Mouse (Mus musculus) gastrocnemius, adult 8-10 months (tissue): ENCODE measurements around the gene Gabrp. TPM values are rescaled to one million over a fixed set of nuclear protein-coding genes. Genes with fewer than 3 reads are reported as not detected.

ENCODE experiments used
- DNase-seq, 2 experiments: peaks; one replicate each; pipeline ENCODE4 v3.0.0; 2022; ENCODE audit warnings: low spot score in 2 of 2
- total RNA-seq, 4 experiments: library from RNA; stranded (reverse); gene quantifications; 2 replicates each; pipeline ENCODE4 v1.2.4; 2022

Gene Gabrp
- total RNA-seq, result not detected

DNA sequence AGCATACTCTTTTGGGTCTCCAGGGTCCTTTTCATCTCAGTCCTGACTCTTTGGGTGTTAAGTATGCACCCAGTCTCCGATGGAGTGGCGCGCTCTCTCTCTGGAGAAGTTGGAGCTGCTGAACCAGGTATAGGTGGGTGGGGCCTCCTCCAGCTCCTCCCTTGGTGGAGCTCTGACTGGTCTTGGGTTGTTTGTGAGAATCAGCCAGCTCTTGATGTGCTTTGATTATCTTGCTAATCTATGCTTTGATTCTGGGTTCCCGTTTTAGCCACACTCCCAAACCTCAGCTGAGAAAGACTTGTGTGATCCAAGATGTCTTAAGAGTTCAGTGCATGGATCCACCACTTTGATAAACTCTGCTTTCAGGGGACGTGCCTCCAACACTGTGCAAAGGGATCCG is at the start of gene Gabrp:
Gene Gabrp, minus strand, starts transcription at position 101 of the 400 bp plus-strand sequence.
- no peak for DNase-seq

DNA sequence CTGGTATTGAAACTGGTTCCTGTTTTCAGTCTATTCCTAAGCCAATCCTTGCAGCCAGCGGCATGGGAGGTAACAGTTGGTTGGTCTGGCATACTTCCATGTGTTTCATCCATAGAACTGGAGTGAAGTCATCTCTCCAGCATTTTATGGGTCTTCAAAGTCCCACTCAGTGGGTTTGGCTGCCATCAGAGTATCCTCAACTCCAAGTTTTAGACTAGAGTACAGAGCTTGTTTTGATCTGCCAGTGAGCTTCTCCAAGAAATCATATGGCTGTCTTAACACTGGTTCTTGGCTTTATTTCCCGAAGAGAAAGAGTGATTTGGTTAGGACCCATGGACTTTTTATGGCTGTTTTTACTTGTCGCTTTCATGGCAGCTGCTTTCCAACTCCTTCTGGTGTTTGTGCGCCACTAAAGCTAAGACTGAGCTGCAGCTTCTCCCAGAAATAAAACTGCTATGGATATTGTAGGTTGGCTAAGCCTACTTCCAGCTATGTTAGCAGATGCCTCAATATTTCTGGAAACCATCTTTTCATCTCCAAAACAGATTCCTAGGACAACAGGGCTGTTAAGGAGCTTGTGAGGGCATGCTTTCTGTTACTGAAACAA is 48.5 kb upstream of the Gabrp start:
- DNase-seq, result no peak

DNA sequence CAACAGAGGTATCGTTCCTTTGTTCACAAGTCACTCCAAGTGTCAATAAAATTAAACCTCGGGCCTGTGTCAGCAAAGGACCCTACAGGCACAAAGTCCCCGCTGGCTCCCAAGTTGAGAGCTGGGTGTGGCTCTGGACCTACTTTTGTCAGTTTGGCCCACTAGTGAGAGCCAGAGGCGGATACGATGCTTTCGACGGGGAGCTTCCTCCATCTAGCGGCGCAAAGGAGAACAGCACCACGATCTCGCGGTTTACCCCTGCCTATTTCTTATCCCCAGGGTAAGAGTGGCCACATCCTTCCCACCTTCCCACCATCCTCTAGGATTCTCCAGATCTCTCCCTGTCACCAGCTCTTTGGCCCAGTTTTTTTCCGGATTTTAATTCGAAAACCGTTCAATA is 35.5 kb upstream of the Gabrp start:
- peak; percentile 25 for DNase-seq

DNA sequence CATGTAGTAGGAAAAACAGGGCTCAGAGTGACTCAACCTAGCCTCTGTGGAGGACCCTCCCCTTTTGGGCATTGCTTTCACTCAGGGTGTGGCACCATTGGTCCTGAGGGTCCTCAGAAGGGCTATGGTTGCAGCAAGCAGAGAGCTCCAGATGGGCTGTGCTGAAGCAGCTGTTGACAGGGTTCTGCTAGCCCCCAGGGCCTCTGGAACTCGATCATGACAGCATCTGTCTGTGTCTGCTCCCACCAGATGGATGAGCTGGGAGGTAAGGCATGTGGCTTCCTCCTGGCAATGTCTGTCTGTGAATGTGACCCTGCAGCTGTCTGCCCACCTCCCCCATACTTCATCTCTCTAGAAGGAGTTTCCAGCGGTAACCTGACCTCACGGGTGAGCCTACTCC is 29.0 kb upstream of the Gabrp start:
- DNase-seq, result no peak

DNA sequence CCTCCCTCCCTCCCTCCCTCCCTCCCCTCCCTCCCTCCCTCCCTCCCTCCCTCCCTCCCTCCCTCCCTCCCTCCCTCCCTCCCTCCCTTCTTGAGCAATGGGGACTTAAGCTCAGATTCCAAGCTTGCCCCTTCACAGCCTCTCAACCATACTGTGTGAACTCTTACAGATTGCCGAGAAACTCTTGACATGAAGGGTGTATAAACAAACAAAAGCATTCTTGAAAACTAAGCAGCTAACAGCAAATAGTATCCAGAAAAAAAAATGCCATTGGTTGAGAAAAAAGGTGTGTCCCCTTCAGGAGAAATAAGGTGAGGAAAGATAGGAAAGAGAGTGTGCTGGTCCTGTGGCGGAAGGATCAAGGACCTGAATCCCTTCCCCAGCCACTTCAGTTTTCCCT is 24.4 kb upstream of the Gabrp start:
- no peak for DNase-seq

DNA sequence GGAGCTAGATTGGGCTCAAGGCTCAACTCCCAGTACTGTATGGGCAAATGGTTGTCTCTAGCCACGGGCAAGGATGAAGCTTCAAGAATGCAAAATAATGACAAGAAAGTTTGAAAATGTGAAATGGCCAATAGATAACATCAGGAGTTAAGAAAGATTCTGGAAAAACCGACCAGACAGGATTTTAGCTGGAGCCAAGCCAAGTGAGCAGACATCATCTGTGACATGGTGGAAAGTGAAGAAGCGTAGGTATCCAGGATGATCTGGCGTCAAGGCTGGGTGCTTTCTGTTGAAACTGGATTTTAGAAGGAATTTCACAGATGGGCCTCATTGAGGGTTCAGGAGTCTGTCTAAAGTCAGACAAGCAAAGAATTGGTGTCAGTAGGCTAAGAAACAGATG is 20.2 kb upstream of the Gabrp start, which contains the start of gene D130052B06Rik:
Gene D130052B06Rik, plus strand, starts transcription at position 317 of the 400 bp plus-strand sequence.
- no peak for DNase-seq

DNA sequence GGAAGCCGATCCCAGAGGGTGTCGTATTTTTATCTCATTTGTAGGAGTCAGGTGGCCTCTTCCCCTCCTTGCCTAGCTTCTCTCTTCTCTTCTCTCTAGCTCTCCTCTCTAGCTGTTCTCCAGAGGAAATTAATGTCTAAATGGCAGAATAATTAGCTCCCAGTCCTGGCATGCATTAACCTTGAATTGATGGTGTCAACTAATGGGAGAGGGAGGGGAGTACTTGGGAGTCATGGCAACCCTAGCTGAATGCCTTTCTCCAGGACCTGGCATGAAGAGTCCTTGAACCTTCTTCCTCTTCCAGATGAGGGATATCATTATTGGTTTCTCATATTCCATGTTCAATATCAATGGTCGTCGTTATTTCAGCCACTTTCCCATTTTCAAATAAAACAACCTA is 17.9 kb upstream of the Gabrp start:
- DNase-seq, result no peak

DNA sequence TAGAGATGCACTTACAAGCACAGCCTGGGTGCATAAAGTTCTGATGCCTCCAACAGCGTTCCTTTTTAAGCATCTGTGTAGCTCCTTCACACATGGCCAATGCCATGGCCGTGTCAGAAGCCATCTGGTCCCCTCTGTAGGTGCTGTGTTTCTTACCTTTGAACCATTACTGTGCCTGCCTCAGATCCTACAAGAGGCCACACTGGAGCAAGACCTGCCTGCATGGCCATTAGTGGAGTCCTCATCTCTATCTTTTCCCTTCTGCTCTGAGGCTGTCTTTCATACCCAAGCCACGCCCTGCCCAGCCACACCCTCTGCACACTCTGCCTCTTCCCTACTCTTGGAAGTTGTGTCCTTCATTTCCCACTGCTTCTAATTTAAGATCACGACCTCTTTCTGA is 14.1 kb upstream of the Gabrp start:
- DNase-seq, result no peak

DNA sequence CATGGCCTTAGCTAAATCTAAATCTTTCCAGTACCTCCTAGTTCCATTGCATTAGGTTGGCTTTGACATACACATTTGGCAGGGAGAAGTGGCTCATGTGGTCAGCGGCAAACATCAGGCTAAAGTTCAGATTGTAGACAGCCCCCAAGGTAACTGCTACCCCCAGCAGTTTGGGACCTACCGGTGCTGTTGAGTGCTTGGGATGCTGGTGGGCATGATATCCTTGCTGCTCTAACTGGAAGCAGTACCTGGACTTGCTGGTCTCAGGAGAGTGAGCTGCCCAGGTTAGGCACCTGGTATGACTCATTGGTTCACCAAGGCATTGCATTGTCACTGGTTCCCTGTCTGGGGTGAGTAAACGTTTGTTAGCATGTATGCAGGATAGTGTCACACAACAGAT is 12.0 kb upstream of the Gabrp start:
- DNase-seq, result no peak

DNA sequence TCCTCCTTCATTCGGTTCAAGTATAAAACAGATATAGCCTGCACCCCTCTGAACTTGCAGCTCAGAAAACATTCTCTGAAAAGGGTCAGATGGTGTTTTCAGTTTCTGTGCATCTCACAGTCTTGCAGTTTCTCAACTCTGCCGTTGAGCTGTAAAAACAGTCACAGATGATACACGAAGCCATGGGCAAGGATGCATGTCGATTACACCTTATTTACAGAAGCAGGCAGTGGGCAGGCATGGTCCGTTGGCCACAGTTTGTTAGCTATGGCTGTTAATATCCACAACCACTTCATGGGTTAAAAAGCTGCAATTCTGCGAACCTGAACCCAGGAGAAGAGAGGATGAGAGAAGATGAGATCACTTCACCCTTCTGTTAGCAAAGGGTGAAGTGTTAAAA is 7.9 kb upstream of the Gabrp start:
- DNase-seq, result no peak

DNA sequence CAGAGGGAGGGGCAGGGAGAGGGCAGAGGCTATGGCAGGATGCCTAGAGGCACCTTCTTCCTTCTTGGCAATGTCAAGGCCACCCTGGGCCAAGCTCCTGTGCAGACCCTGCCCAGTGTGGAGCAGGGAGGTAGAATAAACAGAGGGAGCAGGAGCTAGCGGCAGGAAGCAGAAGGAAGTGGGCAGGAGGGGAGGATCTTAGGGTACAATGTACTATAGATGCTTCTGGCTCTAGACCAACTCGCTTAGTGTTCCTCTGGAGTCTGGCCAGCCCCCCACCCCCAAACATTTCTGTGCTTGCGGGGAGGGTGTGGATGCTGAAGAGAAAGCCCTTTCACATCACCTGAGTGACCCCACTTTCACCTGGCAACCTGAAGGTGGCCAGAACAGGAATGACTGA is 862 bp upstream of the Gabrp start:
- DNase-seq, result no peak

DNA sequence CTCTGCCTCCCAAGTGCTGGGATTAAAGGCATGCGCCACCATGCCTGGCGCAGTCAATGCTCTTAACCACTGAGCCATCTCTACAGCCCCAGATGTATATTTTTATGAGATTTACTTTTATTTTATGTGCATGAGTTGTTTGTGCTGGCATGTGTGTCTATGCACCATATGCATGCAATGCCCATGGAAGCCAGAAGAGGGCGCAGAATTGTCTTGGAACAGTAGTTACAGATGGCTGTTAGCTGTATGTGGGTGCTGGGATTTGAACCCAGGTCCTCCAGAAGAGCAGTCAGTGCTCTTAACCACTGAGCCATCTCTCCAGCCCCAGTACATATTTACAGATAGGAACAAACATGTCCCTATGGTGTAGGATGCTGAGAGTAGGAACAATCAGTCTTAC is 3.8 kb downstream of the Gabrp start:
- no peak for DNase-seq

DNA sequence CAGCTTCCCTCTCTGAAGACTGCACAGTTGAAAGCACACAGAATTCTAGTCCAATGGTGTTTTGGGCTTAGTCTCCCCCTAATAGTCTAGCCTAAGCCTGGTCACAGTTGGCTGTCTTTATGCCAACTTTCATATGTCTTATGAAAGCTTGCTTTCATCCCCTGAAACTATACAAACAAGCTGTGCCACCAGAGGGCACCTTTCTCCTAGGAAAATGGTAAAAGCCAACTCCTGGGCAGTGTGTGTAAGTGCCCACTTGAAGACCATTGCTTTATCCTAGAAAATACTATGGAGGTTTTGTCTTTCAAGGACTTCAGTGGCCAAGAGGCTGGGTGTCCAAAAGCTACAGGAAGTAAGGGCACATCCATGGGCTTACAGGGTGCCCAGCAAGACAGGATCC is 8.3 kb downstream of the Gabrp start:
- no peak for DNase-seq

DNA sequence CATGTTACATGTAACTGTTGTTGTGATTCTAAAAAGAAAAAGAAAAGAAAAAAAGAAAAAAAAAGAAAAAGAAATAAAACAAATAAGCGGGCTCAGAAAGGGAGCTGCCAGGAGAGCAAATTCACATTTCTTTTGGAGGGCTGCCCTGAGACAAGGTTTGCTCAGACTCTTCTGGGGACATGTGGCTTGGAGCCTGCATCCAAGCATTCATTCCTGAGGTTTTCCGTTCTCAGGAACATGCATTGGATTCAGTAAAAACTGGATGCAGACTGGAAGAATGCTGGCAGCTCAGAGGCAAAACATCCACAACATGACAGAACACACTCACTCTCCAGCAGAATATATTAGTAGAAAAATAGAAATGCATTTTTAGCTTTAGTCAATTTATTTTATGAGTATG is 14.8 kb downstream of the Gabrp start:
- no peak for DNase-seq

DNA sequence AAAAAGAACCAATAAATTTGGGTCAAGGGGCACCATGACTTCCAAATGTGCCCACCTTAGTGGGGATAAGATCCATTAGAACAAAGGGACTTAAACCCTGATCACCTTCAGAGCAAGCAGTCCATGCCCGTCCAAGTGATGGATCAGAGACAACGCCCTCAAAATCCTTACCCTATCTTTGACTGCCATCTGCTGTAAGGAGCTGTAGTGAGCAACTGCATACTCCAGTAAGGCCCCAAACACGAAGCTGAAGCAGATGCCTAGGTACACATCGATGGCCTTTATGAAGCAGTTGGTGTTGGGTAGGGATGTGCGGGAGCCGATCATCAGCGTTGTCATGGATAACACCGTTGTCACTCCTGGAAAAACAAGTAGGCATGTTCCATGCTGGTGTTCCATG is 24.6 kb downstream of the Gabrp start:
- DNase-seq, result no peak

DNA sequence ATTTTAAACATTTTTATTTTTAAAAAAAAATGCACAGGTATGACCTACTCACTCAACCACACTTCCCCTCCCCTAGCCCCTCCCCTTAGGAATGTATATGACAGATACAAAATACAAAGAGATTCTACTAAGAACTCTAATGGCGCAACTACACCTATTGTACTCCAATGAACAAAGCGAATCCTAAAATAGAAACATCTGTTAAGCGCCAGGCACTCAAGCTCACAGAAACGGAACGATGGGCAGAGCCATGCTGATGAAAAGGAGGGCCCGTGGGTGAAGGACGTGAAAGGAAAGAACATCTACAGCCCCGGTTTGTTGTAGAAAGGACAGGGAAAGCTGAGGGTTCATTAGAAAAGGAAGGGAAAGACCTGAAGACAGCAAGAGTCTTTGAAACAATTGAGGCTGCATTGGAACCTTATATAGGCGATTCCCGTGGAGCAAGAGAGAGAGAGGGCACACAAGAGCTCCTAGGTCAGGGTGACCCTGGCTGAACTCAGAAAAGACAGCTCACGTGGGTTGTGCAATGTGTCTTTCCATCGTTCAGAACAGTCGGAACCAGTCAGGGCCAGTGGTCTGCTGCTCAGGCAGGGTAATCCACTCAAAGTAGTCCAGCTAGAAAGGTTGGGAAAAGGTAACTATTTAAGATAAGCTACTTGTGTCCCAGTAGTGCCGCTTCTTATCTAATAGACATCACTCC is 27.7 kb downstream of the Gabrp start:
- no peak for DNase-seq

DNA sequence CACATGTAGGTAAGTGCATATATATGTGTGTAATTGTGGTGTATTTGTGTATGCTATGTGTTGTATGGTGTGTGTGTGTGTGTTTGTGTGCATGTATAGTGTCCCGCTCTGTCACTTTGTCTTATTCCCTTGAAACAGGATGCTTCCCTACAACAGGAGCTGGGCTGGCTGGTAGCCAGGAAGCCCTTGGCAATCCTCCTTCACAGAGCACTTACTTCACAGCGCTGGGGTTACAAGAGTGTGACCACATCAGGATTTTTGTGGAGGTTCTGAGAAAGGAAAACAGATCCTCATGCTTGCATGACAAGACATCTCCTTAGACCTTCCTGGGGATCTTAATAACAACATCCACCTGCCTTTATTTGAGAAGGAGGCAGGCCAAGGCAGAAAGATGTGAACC is 31.4 kb downstream of the Gabrp start:
- no peak for DNase-seq

DNA sequence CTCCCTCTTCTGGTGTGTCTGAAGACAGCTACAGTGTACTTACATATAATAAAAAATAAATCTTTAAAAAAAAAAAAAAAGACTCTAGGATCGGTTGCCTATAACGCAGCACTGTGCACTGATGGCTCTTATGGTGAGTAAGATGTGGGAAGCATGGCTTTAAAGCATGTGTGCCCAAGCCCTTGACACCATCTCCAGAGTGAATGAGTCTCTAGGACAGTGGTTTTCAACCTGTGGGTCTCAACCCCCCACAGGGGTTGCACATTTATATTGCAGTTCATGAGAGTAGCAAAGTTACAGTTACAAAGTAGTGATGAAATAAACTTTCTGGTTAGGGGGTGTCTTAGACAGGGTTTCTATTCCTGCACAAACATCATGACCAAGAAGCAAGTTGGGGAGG is 33.8 kb downstream of the Gabrp start:
- DNase-seq, result no peak

DNA sequence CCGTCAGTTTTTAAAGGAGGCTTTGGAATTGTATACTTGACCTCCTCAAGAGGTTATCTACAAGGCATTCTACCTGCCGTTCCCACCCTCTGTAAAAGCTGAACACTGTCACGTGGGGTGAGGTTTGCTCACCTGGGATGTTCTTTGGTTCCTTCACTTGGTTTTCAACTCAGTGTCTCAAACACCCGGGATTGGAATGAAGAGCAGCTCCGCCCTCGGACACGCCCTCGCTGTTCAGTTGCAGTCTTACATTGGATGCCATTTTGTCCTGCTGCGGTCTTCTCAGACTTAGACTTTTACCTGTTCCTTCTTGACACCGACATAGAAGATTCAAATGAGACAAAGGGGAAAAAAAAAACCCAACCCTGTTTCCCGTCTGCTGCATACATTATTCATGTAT is 34.6 kb downstream of the Gabrp start:
- DNase-seq, result no peak

DNA sequence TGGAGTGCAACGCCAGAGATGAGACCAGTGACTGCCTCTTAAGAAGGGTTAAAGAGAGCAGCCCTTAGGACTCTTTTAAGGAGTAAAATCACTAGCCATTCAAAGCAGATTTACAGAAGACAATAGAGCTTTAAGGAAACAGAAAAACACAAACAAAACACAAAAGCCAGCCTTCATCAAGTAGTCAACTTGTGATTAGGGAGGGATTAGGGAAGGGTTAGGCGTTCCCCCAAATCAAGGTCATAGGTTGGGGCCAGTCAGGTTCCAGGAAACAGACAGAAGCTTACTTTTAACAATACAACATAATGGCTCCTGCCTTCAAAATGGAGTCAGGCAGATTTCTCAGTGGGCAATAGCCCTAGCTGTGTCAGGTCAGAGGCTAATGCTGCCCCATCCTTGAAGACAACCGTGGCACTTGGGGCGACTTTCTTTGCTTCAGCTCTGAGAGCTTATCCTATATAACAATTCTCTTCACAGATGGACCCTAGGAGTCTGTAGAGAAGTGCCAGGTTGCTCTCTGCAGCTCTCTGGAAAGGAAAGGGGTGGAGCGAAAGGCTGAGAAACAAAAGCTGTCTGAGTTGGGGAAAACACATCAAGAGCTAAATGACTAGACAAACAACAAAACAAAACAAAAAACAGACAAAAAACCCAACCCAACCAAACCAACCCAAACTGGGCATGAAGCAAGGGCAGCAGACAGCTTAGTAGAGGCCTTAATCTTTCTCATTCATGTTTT is 41.2 kb downstream of the Gabrp start:
- no peak for DNase-seq

DNA sequence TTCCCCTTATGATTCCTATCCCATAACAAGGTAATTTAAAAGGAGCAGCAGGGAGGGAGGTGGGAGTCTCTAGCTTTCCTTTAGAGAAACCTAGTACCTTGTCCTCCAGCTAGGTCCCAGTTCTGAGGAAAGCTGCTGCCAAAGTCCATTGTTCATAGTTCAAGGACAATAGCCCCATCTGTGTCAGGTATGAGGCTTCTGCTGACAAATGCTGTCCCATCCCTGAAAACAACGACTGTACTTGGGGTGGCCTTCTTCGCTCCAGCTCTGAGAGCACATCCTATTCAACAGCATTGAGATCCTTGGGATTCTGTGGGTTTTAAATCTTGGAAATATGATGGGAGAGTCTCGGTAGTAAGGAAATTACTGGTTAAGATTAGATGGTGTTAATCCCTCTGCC is 42.1 kb downstream of the Gabrp start:
- no peak for DNase-seq

DNA sequence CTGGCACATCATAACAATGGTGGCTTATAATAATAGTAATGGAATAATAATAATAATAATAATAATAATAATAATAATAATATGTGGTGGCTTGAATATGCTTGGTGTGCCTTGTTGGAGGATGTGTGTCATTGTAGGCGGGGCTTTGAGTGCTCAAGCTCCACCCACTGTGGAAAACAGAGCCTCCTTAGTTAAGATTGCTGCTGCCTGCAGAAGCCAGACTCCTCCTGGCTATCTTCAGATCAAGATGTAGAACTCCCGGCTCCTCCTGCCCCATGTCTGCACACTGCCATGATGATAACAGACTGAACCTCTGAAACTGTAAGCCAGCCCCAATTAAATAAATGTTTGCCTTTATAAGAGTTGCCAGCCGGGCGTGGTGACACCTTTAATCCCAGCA is 44.2 kb downstream of the Gabrp start:
- no peak for DNase-seq

DNA sequence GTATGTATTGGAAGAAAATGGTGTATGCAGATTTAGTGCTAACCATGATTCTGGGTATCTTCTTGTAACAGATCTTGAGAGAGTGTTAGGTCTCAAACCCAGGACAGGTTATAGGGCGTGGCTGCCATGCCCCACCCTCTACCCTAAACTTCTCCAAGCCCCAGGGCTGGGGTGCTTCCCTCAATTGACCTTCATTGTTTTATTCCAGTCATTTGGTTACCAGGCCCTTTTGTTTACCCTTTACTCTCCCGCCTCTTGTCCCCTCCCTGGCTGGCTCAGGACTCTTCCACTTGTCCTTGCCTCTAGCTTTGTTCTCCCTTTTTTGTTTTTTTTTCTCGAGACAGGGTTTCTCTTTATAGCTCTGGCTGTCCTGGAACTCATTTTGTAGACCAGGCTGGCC is 45.2 kb downstream of the Gabrp start:
- DNase-seq, result no peak
